Mouse (Mus musculus) ES-E14 (cell line): ENCODE measurements around the gene Ms4a2.

Experiments used
- MAFK ChIP-seq: IDR thresholded peaks from 2 replicates; pipeline ENCODE4 v1.6.1; 2014; ENCODE audit warnings: mild to moderate bottlenecking, low read depth, low read length, inconsistent platforms; ENCODE audit not compliant: insufficient read depth
- ZC3H11A ChIP-seq: IDR thresholded peaks from 2 replicates; pipeline ENCODE4 v1.6.1; 2012; ENCODE audit warnings: low read depth, mild to moderate bottlenecking, inconsistent platforms, low read length, borderline replicate concordance

DNA sequence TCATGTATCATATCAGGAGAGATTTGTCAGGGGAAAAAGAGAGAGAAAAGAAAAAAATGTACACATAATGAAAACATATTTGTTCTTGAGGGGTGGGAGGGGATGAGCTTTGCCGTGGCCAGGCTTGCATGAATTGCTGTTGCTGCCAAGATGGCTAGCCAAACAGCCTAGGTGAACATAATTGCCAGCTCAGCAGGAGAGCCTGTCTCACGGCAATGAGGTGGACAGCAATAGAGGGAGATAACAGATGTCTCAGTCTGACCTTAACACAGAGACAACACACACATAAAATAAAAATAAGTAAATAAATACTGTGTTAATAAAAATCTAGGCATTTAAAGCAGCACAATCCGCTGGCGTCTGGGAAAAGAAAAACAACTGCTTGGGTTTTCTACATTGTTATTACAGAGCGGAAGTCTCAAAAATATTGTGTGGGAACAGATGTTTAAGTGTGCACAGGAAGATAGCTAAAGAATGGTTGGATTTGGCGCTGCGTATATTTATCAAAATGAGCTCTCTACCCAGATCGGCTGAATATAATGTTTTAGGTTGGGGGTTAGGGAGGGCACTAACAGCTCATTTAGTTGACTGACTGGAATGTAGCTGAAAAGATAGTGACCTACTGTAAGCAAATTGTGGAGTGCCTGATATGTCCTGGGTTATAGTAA lies 9.6 kb downstream of the Ms4a2 start:
- TF ChIP-seq MAFK (no peak), ZC3H11A (no peak)
